Mouse (Mus musculus) erythroblast, adult 5-6 weeks (primary cell): ENCODE data around the gene Chrnd. TPM values are rescaled to one million over a fixed set of nuclear protein-coding genes. Genes with fewer than 3 reads are reported as not detected.

Experiments
- ATAC-seq: replicated peaks from 2 replicates; pipeline ENCODE4 v1.8.0; 2016; ENCODE audit warnings: moderate number of reproducible peaks, mild to moderate bottlenecking, moderate TSS enrichment, inconsistent platforms; ENCODE audit not compliant: poor library complexity, low FRiP score, severe bottlenecking
- total RNA-seq, 2 experiments: library from RNA; stranded (forward) in 1 of 2; stranded (reverse) in 1 of 2; fragments of 150-400 nt in 1 of 2; fragments of 200-764, 138-1000 nt in 1 of 2; gene quantifications; 2 replicates each; pipeline versions ENCODE4 v1.2.3 to v1.2.4; 2015 to 2017; ENCODE audit warnings: low replicate concordance in 2 of 2

Gene Chrnd
- total RNA-seq, 2 experiments from 2014 or later: not detected

GRCm38 (mm10) chr1:87183013-87183412, 7.4 kb upstream of the Chrnd start, which contains the start of gene Prss56:
TSS of gene Prss56 (plus strand) at chr1:87183313.
- ATAC-seq: no peak

GRCm38 (mm10) chr1:87183998-87184750, 6.2 kb upstream of the Chrnd start:
- ATAC-seq: no peak

GRCm38 (mm10) chr1:87184751-87185139, 5.7 kb upstream of the Chrnd start:
- peak; percentile 32; the same call in 1 of the 2 replicates for ATAC-seq

GRCm38 (mm10) chr1:87185526-87185925, 4.9 kb upstream of the Chrnd start:
- ATAC-seq: no peak

- ATAC-seq: no peak
Measured at GRCm38 (mm10) chr1:87186261-87187036, 4.0 kb upstream of the Chrnd start.

GRCm38 (mm10) chr1:87187037-87187355, 3.4 kb upstream of the Chrnd start:
- ATAC-seq: no peak

GRCm38 (mm10) chr1:87197296-87197695, 6.9 kb downstream of the Chrnd start:
- no peak for ATAC-seq

- ATAC-seq: no peak
Measured at GRCm38 (mm10) chr1:87198119-87199065, 8.0 kb downstream of the Chrnd start.

- no peak for ATAC-seq
Measured at GRCm38 (mm10) chr1:87200811-87201210, 10.4 kb downstream of the Chrnd start.

- ATAC-seq: no peak
Measured at GRCm38 (mm10) chr1:87201848-87202247, 11.4 kb downstream of the Chrnd start.

- ATAC-seq: no peak
Measured at GRCm38 (mm10) chr1:87203779-87204178, 13.4 kb downstream of the Chrnd start.

- ATAC-seq: no peak
Measured at GRCm38 (mm10) chr1:87204465-87204864, 14.1 kb downstream of the Chrnd start, which contains the start of gene Chrng. TSS of gene Chrng (plus strand) at chr1:87204657.

GRCm38 (mm10) chr1:87205038-87205437, 14.6 kb downstream of the Chrnd start:
- no peak for ATAC-seq

GRCm38 (mm10) chr1:87205502-87205901, 15.1 kb downstream of the Chrnd start:
- ATAC-seq: no peak

- ATAC-seq: no peak
Measured at GRCm38 (mm10) chr1:87206339-87206738, 15.9 kb downstream of the Chrnd start.

- ATAC-seq: no peak
Measured at GRCm38 (mm10) chr1:87211431-87211830, 21.0 kb downstream of the Chrnd start.

GRCm38 (mm10) chr1:87213735-87214704, 23.6 kb downstream of the Chrnd start, which contains the start of gene Eif4e2:
TSS of gene Eif4e2 (plus strand) at chr1:87213914.
- peak; percentile 95 for ATAC-seq

GRCm38 (mm10) chr1:87214748-87215147, 24.3 kb downstream of the Chrnd start:
- ATAC-seq: no peak

- no peak for ATAC-seq
Measured at GRCm38 (mm10) chr1:87217938-87218337, 27.5 kb downstream of the Chrnd start.
